Mouse (Mus musculus) bone marrow macrophage, adult 2 months (primary cell): ENCODE results near the gene Gm11214.

Source experiments
- CTCF ChIP-seq: IDR thresholded peaks from 2 replicates; pipeline ENCODE4 v1.5.1; 2012; ENCODE audit warnings: low read depth, mild to moderate bottlenecking, low read length, moderate library complexity
- POLR2A ChIP-seq: IDR thresholded peaks from 2 replicates; pipeline ENCODE4 v1.6.1; 2012; ENCODE audit warnings: mild to moderate bottlenecking, low read depth, low read length, borderline replicate concordance

GRCm38 (mm10) chr4:63638603-63639002, 24.6 kb downstream of the Gm11214 start:
- no peak for TF ChIP-seq CTCF
- TF ChIP-seq POLR2A = no peak
